In the genomic region with DNA sequence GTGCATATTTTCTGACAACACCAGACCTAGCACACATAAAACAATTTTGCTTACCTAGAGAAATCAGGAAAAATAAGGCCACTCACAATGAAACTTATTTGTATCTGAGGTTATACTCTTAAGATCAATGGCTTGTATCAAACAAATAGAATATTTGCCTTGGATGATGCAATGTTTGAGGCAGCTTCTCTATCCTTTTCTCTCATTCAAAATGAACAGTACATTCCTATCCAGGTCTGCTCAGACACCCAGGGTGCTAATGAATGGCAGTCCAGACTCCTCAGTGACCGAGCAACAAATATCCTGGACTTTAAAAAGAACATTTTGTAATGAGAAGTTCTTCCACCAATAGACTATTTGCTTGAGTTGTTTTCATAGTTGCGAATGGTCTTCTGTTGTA, we compare ENCODE assay signal across 17 mouse cellular contexts. TPM values are rescaled to one million over a fixed set of nuclear protein-coding genes. Genes with fewer than 3 reads are reported as not detected.
A peak's percentile ranks its signal among the peaks of the same experiment; 100 is the strongest.
DNase-seq lines count a peak whose midpoint lies in the region; ATAC-seq and TF ChIP-seq lines count a peak whose summit lies in the region.
"Had no signal": no experiment of that assay in that cellular context is flagged by ENCODE, and none has a peak within 500 bp of the region (broad histone marks: within the 10 kb centered on the region; RNA-seq: fewer than 3 reads in every experiment).

No protein-coding gene starts in this region.

- no peak for ATAC-seq in hindbrain, embryonic 13.5 days (ENCODE audit: low FRiP score)
- no peak for ATAC-seq in hindbrain, postnatal 0 days

- no peak for TF ChIP-seq CTCF in hindbrain, postnatal 0 days (IDR thresholded peaks at IDR 0.05; ENCODE audit: low read depth)
- TF ChIP-seq CTCF in left cerebral cortex, adult 2 months (IDR thresholded peaks at IDR 0.05), result no peak

- intact Hi-C loops in left cerebral cortex, adult 2 months (cut with DNase I), result no loop called here
- intact Hi-C loops in left cerebral cortex, postnatal 14 days (cut with DNase I), result no loop called here

- no peaks in the 10 kb centered on the region for H3K36me3 ChIP-seq in hindbrain, embryonic 13.5 days
- H3K36me3 ChIP-seq in hindbrain, postnatal 0 days (ENCODE audit: insufficient read depth, low read length), result no peaks in the 10 kb centered on the region
- H3K36me3 ChIP-seq in myocyte (ENCODE audit: control insufficient read depth, insufficient read depth), result no peaks in the 10 kb centered on the region
- H3K36me3 ChIP-seq: embryonic facial prominence, embryonic 12.5 days; forebrain, embryonic 15.5 days; heart, embryonic 13.5 days had no signal

- H3K4me3 ChIP-seq in hindbrain, embryonic 13.5 days, result no peak overlapping the region
- H3K4me3 ChIP-seq in hindbrain, postnatal 0 days (ENCODE audit: low read length), result no peak overlapping the region
- no peak overlapping the region for H3K4me3 ChIP-seq in left cerebral cortex, adult 2 months
- no peak overlapping the region for H3K4me3 ChIP-seq in myocyte
- H3K4me3 ChIP-seq: embryonic facial prominence, embryonic 12.5 days; forebrain, embryonic 15.5 days; heart, embryonic 13.5 days had no signal

- no peaks in the 10 kb centered on the region for H3K79me2 ChIP-seq in myocyte (ENCODE audit: control insufficient read depth, insufficient read depth)

- H3K27me3 ChIP-seq in hindbrain, embryonic 13.5 days, result no peaks in the 10 kb centered on the region
- no peaks in the 10 kb centered on the region for H3K27me3 ChIP-seq in hindbrain, postnatal 0 days (ENCODE audit: insufficient read depth, low read length)
- no peaks in the 10 kb centered on the region for H3K27me3 ChIP-seq in myocyte (ENCODE audit: control insufficient read depth, insufficient read depth, insufficient read length)
- H3K27me3 ChIP-seq: embryonic facial prominence, embryonic 12.5 days; forebrain, embryonic 15.5 days; heart, embryonic 13.5 days had no signal

- no peak for DNase-seq in hindbrain, postnatal 0 days (ENCODE audit: low spot score)
- no peak for DNase-seq in left cerebral cortex, adult 2 months (ENCODE audit: extremely low spot score in 1 of 2, low spot score in 2 of 2)
- DNase-seq in left cerebral cortex, postnatal 14 days (ENCODE audit: low spot score in 2 of 2), result no peak
- DNase-seq in retina, embryonic 14.5 days (ENCODE audit: low spot score), result peak; percentile 22
- DNase-seq in urinary bladder, postnatal 25 days (ENCODE audit: low spot score), result no peak
- DNase-seq: adrenal gland, adult 8-10 months; adrenal gland, postnatal 36 days; cerebellum, adult 11 months; cerebellum, adult 9-10 months; gastrocnemius, postnatal 36 days; heart, adult 11 months; heart, postnatal 36 days had no signal

- H3K4me2 ChIP-seq in hindbrain, embryonic 13.5 days, result no peak overlapping the region
- H3K4me2 ChIP-seq in hindbrain, postnatal 0 days (ENCODE audit: low read depth, low read length), result no peak overlapping the region
- H3K4me2 ChIP-seq in myocyte (ENCODE audit: low read depth), result peak overlapping the region; percentile 5
- H3K4me2 ChIP-seq: embryonic facial prominence, embryonic 12.5 days; forebrain, embryonic 15.5 days; heart, embryonic 13.5 days had no signal

- H3ac ChIP-seq in myocyte (ENCODE audit: control insufficient read depth, insufficient read length), result no peak overlapping the region

- H3K4me1 ChIP-seq in hindbrain, embryonic 13.5 days (replicated peaks), result peaks cover 5% of the 10 kb centered on the region
- no peaks in the 10 kb centered on the region; the same call in 1 of the 2 replicates for H3K4me1 ChIP-seq in hindbrain, postnatal 0 days (ENCODE audit: insufficient read depth, low read length)
- H3K4me1 ChIP-seq: embryonic facial prominence, embryonic 12.5 days had no signal

- peak overlapping the region; percentile 35 for H3K27ac ChIP-seq in hindbrain, embryonic 13.5 days
- no peak overlapping the region for H3K27ac ChIP-seq in hindbrain, postnatal 0 days
- peak overlapping the region; percentile 19; the same call in 1 of the 2 replicates for H3K27ac ChIP-seq in left cerebral cortex, adult 2 months
- H3K27ac ChIP-seq: embryonic facial prominence, embryonic 12.5 days; forebrain, embryonic 15.5 days; heart, embryonic 13.5 days had no signal

- H3K9me3 ChIP-seq in hindbrain, embryonic 13.5 days, result no peaks in the 10 kb centered on the region
- no peaks in the 10 kb centered on the region for H3K9me3 ChIP-seq in hindbrain, postnatal 0 days (ENCODE audit: low read length)
- H3K9me3 ChIP-seq: embryonic facial prominence, embryonic 12.5 days; forebrain, embryonic 15.5 days; heart, embryonic 13.5 days had no signal

- no peak for TF ChIP-seq POLR2A in myocyte (IDR thresholded peaks at IDR 0.05; ENCODE audit: insufficient read length, low read depth)

- WGBS in hindbrain, embryonic 13.5 days, result 43% methylated on average over 2 of the region's 2 CpGs
- 45% methylated on average over 2 of the region's 2 CpGs for WGBS in hindbrain, postnatal 0 days

- H3K9ac ChIP-seq in hindbrain, embryonic 13.5 days, result no peak overlapping the region
- no peak overlapping the region for H3K9ac ChIP-seq in hindbrain, postnatal 0 days (replicated peaks; ENCODE audit: low read length)
- H3K9ac ChIP-seq: embryonic facial prominence, embryonic 12.5 days; forebrain, embryonic 15.5 days; heart, embryonic 13.5 days had no signal

TF ChIP-seq in myocyte, 11 proteins besides CTCF, POLR2A, EP300 and RAD21:
- TF ChIP-seq E2F4 (IDR thresholded peaks at IDR 0.05; ENCODE audit: insufficient read depth), result no peak
- TF ChIP-seq POLR2AphosphoS2 (IDR thresholded peaks at IDR 0.05; ENCODE audit: insufficient read length, low read depth), result no peak
- no peak for TF ChIP-seq TCF3 (IDR thresholded peaks at IDR 0.05; ENCODE audit: insufficient read length, low read depth)
- TF ChIP-seq CEBPB (IDR thresholded peaks at IDR 0.05; ENCODE audit: insufficient read depth, poor library complexity, severe bottlenecking), result no peak
- no peak for TF ChIP-seq TCF12 (IDR thresholded peaks at IDR 0.05; ENCODE audit: insufficient read depth, poor library complexity, severe bottlenecking)
- no peak for TF ChIP-seq MYOD1 (IDR thresholded peaks at IDR 0.05; ENCODE audit: control insufficient read depth in 1 of 3, insufficient read length in 2 of 3, low read depth in 2 of 3)
- TF ChIP-seq REST (IDR thresholded peaks at IDR 0.05; ENCODE audit: insufficient read depth, insufficient read length), result no peak
- no peak for TF ChIP-seq SRF (IDR thresholded peaks at IDR 0.05; ENCODE audit: control insufficient read depth, insufficient read length, low read depth)
- TF ChIP-seq USF1 (IDR thresholded peaks at IDR 0.05; ENCODE audit: low read depth), result no peak
- TF ChIP-seq MAX (IDR thresholded peaks at IDR 0.05; ENCODE audit: low read depth), result no peak
- no peak for TF ChIP-seq MYOG (IDR thresholded peaks at IDR 0.05; ENCODE audit: control insufficient read depth in 1 of 3, insufficient read depth in 1 of 3, insufficient read length in 2 of 3, low read depth in 2 of 3)

RNA-seq across cellular contexts. Expression of a gene that starts 24.8 kb away (rescaled TPM):
- polyA plus RNA-seq in hindbrain, embryonic 13.5 days (2015; fragmentation: Nextera tagmentation; extraction: Ambion mirVana), result 31.3 and 32.1 TPM in 2 replicates
- 79.2 and 88.2 TPM in 2 replicates for total RNA-seq in hindbrain, postnatal 0 days (2014; rRNA removed)
- 28.8 and 30.7 TPM in 2 replicates for polyA plus RNA-seq in hindbrain, postnatal 0 days (2015; fragmentation: Nextera tagmentation; extraction: Ambion mirVana)
- 100 to 1,000 TPM; 109 to 115 TPM for total RNA-seq in left cerebral cortex, adult 2 months (2021)
- total RNA-seq in left cerebral cortex, postnatal 14 days (2021), result 10 to 100 TPM; 88.7 to 91.3 TPM
- polyA plus RNA-seq in myocyte (2012; fragmentation: generic; extraction: Trizol), result 2.6 TPM
